Mouse (Mus musculus) kidney, adult 2 months (tissue): ENCODE measurements around the gene Tesk2. TPM values are rescaled to one million over a fixed set of nuclear protein-coding genes. Genes with fewer than 3 reads are reported as not detected.
A peak's percentile ranks its signal among the peaks of the same experiment; 100 is the strongest.

Source experiments
- DNase-seq: peaks from one replicate; pipeline ENCODE4 v3.0.0; 2021
- H3K27ac ChIP-seq: fragments of 200-500 bp; 2 replicates; pipeline ENCODE4 v1.5.1; 2012; ENCODE audit warnings: low read depth, low read length, control low read depth, inconsistent platforms; ENCODE audit not compliant: insufficient read depth
- H3K27me3 ChIP-seq: fragments of 200-500 bp; replicated peaks from 2 replicates; pipeline ENCODE4 v1.6.1; 2012; ENCODE audit warnings: mild to moderate bottlenecking, moderate library complexity, low read length, inconsistent platforms; ENCODE audit not compliant: control insufficient read depth, insufficient read depth
- H3K36me3 ChIP-seq: fragments of 200-500 bp; 2 replicates; pipeline ENCODE4 v1.6.1; 2012; ENCODE audit warnings: mild to moderate bottlenecking, moderate library complexity, low read length, inconsistent platforms; ENCODE audit not compliant: control insufficient read depth, insufficient read depth
- H3K4me1 ChIP-seq: fragments of 200-500 bp; 2 replicates; pipeline ENCODE4 v1.6.1; 2011; ENCODE audit warnings: low read length; ENCODE audit not compliant: control insufficient read depth, insufficient read depth
- H3K4me3 ChIP-seq: fragments of 200-500 bp; 2 replicates; pipeline ENCODE4 v1.5.1; 2011; ENCODE audit warnings: mild to moderate bottlenecking, low read depth, low read length, control low read depth; ENCODE audit not compliant: insufficient read depth
- CTCF ChIP-seq: fragments of 200-500 bp; conservative IDR thresholded peaks from 2 replicates; pipeline ENCODE4 v1.5.1; 2011; ENCODE audit warnings: low read depth, mild to moderate bottlenecking, control low read depth, low read length, moderate library complexity, mixed read lengths; ENCODE audit not compliant: insufficient read depth, insufficient read length
- POLR2A ChIP-seq: fragments of 200-500 bp; IDR thresholded peaks from one replicate; pipeline ENCODE4 v1.6.1; 2011; ENCODE audit warnings: low read depth, low read length, control low read depth
- WGBS: fragments of 180-500 bp; shearing (Covaris S2); methylation state at CpG from one replicate; pipeline ENCODE4 v1.1.7; 2018; 5-methylcytosine and 5-hydroxymethylcytosine counted together
- polyA plus RNA-seq: library from polyadenylated mRNA; depleted of rRNA; stranded (reverse); fragments of >200 nt; gene quantifications from 2 replicates; pipeline ENCODE4 v1.2.3, GENCODE M21; 2012; rRNA removed

Tesk2 gene
- polyA plus RNA-seq, 1 experiment, result 10.7 TPM

DNA sequence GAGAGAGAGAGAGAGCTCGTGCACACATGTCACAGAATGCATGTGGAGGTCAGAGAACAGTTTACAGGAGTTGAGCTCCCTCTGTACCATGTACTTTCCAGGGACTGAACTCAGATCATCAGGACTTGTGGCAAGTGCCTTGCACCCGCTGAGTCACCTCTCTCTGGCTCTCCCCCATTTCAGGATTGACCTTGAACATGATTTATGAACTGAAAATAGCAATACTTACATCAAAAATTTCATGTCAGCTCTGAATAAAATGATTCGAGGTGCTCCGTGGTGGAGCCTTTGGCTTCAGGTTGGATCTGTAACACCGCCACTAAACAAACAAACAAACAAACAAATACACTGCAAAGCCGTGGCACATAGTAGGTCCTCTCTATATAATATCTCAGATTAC is 120.1 kb downstream of the Tesk2 start:
- Histone ChIP-seq H3K27ac (no peak overlapping the region), H3K4me3 (no peak overlapping the region), H3K36me3 (no peaks in the 10 kb centered on the region), H3K4me1 (0 out of 2 replicates have a peak, but pooled peaks cover 3% of the 10 kb centered on the region), H3K27me3 (no peaks in the 10 kb centered on the region)
- no peak for DNase-seq
- 79% methylated on average over 6 of the region's 6 CpGs for WGBS
- no peak for TF ChIP-seq POLR2A
- no peak for TF ChIP-seq CTCF

DNA sequence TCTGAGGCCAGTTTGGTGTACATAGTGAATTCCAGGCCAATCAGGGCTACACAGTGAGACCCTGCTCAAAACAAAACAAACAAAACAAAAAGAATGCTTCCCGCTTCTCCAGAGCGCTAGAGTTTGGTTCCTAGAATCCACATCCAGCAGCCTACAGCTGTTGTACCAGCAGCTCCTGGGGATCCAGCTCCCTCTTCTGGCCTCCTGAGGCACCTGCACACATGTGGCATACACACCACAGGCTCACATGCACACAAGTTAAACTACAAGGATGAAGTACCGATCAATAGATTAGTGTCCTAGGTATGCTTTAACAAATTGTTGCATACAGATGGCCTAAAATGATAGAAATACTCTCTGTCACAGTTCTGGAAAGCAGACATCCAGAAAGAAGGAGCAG is 123.6 kb downstream of the Tesk2 start:
- Histone ChIP-seq H3K4me1 (no peaks in the 10 kb centered on the region), H3K36me3 (no peaks in the 10 kb centered on the region), H3K27me3 (no peaks in the 10 kb centered on the region), H3K27ac (no peak overlapping the region), H3K4me3 (no peak overlapping the region)
- 95% methylated on average over 3 of the region's 3 CpGs for WGBS
- DNase-seq, result no peak
- 0 out of 2 replicates have a peak, but pooled peaks have one; percentile 3 for TF ChIP-seq CTCF
- no peak for TF ChIP-seq POLR2A

- no peak for TF ChIP-seq POLR2A
- TF ChIP-seq CTCF, result no peak
- H3K27ac ChIP-seq, result no peak overlapping the region
- H3K27me3 ChIP-seq, result no peaks in the 10 kb centered on the region
- no peak for DNase-seq
- H3K36me3 ChIP-seq, result no peaks in the 10 kb centered on the region
- no peak overlapping the region for H3K4me3 ChIP-seq
- WGBS, result 47% methylated on average over 3 of the region's 3 CpGs
- no peaks in the 10 kb centered on the region for H3K4me1 ChIP-seq
These were observed 129.2 kb downstream of the Tesk2 start for GRCm38 (mm10) chr4:116849901-116850300.

GRCm38 (mm10) chr4:116854286-116854685 is 133.5 kb downstream of the Tesk2 start:
- no peaks in the 10 kb centered on the region for H3K36me3 ChIP-seq
- 0 out of 2 replicates have a peak, but pooled peaks cover 3% of the 10 kb centered on the region for H3K4me1 ChIP-seq
- TF ChIP-seq POLR2A (no peak), CTCF (no peak)
- no peaks in the 10 kb centered on the region for H3K27me3 ChIP-seq
- DNase-seq, result no peak
- 56% methylated on average over 2 of the region's 2 CpGs for WGBS
- H3K27ac ChIP-seq, result no peak overlapping the region
- H3K4me3 ChIP-seq, result no peak overlapping the region

Other genes starting within 250 kb of the Tesk2 start
- gene Ipp, start 213.4 kb upstream of the Tesk2 start, polyA plus RNA-seq, result 3.6 and 5.2 TPM in 2 replicates
- gene Tmem69, start 165.0 kb upstream of the Tesk2 start, polyA plus RNA-seq, result 6.0 and 9.9 TPM in 2 replicates
- gene Gpbp1l1, start 163.3 kb upstream of the Tesk2 start, polyA plus RNA-seq, result 46.7 and 57.9 TPM in 2 replicates
- 9.1 and 10.4 TPM in 2 replicates for gene Ccdc17, start 124.3 kb upstream of the Tesk2 start, polyA plus RNA-seq
- gene Nasp, start 93.0 kb upstream of the Tesk2 start, polyA plus RNA-seq, result 2.5 and 3.9 TPM in 2 replicates
- gene Akr1a1, start 69.3 kb upstream of the Tesk2 start, polyA plus RNA-seq, result 2,926 and 3,067 TPM in 2 replicates
- 282 and 478 TPM in 2 replicates for gene Prdx1, start 35.4 kb upstream of the Tesk2 start, polyA plus RNA-seq
- 28.8 and 30.3 TPM in 2 replicates for gene Mmachc, start 12.5 kb upstream of the Tesk2 start, polyA plus RNA-seq
- gene Ccdc163, start 12.4 kb upstream of the Tesk2 start, polyA plus RNA-seq, result 29.2 and 34.5 TPM in 2 replicates
- gene Toe1, start 86.7 kb downstream of the Tesk2 start, polyA plus RNA-seq, result 19.2 and 19.6 TPM in 2 replicates
- 2.7 and 2.9 TPM in 2 replicates for gene Mutyh, start 86.8 kb downstream of the Tesk2 start, polyA plus RNA-seq
- gene Hpdl, start 100.8 kb downstream of the Tesk2 start, polyA plus RNA-seq, result 2.1 and 2.5 TPM in 2 replicates
- 7.4 and 7.5 TPM in 2 replicates for gene Zswim5, start 156.4 kb downstream of the Tesk2 start, polyA plus RNA-seq